Mouse (Mus musculus) c-Kit-negative CD71-positive TER-119-positive erythroid progenitor cells, embryonic 14.5 days (primary cell): ENCODE results near the gene Hoxb5.

Source experiments
- DNase-seq: peaks from one replicate; pipeline ENCODE4 v3.0.0-alpha.2; 2013; ENCODE audit warnings: low read depth, low spot score

Gene Hoxb5

DNA sequence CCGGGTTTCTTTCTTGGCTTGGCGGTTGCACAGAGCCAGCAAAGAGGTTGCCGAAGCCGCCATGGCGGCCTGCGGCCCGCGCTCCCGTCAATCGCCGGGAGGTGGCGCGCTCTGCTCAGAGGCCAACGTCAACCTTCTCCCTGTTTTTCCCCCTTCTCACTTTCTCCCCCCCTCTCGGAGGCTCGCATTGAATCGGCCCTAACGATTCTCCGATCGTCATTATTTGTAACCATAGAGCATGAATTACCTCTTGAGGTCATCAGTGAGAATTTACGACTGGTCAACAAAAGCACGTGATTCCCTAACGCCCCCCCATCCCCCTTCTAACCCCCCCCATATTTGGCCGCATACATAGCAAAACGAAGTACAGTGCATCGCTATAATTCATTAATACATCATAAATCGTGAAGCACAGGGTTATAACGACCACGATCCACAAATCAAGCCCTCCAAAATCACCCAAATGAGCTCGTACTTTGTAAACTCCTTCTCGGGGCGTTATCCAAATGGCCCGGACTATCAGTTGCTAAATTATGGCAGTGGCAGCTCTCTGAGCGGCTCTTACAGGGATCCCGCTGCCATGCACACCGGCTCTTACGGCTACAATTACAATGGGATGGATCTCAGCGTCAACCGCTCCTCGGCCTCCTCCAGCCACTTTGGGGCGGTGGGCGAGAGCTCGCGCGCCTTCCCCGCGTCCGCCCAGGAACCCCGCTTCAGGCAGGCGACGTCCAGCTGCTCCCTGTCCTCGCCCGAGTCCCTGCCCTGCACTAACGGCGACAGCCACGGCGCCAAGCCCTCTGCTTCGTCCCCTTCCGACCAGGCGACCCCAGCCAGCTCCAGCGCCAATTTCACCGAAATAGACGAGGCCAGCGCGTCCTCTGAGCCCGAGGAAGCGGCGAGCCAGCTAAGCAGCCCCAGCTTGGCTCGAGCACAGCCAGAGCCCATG lies at the start of gene Hoxb5:
Gene Hoxb5 (plus strand): TSS at position 186 of the 949 bp plus-strand sequence.
- no peak for DNase-seq

DNA sequence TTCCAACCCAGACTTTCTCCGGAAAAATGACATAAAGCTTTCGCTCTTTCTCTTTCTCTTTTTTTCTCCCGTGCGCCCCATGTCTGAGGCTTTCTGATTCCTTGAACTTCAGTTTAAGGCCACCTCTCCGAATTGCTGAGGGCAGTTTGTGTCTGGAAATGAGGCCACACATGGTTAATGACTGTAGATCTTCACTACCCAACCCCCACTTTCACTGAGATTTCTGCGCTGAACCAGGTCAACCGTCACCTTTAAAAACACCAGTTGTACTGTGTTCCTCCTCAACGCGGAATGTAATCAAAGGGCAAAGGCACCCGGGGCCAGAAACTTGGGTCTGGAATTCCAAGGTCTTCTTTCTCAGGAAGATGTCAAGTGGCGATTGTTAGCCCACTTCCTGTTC lies 48.9 kb upstream of the Hoxb5 start:
- no peak for DNase-seq

DNA sequence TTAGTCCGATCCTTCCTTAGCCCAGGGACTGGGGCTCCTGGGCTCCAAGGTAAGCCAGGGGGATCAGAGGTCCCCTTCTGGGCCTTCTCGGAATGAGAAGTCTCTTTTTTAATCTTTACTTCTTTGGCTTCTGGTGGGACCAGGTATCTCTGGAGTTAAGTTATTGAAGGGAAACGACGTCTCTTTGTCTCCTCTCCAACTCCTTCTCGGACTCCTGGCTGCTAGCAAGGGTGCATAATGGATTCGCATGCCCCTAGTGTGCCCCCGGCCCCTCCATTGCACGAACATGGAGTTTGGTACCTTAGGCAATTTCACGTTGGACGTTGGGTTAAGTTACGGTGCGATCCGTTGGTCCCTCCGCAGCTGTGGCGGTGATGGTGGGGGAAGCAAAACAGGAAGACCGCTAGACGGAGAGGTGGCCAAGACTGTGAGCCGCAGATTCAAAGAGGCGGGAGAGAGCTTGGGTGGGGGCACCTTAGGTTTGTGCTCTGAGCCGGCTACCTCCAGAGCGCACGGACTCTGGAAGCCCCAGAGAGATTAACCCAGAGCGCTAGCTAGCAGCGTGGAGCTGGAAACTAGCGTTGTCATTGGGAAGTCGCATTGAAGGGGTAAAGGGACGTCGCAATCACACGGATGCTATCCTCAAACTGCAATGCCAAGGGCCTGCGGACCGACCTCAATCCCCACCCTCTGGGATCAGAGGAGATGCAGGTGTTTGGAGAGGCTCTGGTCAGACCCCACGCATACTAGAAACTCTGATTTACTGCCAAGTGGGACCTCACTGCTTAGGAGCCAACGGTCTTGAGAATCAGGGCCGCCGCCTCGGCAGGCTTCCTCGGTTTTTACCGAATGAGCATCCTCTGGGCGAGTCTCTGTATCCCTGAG lies 47.8 kb upstream of the Hoxb5 start:
- no peak for DNase-seq

DNA sequence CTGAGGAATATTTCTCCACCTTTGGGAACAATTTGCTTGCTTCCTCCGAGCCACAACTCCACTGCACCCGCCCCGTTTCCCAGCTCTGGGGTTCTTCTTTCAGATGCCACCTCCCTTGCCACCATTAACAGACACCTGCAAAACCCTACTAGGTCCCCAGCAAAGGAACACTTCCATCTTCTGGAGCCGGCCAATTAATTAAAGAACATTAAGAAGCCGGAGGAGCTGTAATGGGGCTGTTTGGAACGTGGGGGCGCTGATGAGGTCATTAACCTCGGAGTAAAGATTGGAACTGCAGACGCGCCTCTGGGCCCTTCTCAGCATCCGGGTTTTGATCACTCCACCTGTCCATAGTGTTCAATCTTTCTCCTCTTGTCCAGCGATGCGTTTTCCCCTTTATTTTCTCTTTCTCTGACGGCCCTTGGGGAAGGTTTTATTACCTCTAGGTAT lies 47.1 kb upstream of the Hoxb5 start:
- no peak for DNase-seq

DNA sequence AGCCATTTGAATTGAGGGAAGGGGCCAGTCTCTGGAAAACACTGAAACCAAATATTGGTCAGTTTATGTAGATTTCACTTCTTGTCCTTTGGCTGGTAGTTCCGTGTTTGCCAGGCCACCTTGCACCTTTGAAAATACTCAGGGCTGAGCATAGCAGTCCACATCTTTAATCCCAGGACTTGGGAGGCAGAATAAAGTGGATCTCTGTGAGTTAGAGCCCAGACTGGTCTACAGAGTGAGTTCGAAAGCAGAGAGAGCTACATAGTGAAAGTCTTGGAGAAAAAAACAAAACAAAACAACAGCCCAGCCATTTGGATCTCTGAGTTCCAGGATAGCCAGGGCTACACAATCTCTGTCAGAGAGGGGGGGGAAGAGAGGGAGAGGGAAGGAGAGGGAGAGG lies 46.0 kb upstream of the Hoxb5 start:
- DNase-seq = no peak

DNA sequence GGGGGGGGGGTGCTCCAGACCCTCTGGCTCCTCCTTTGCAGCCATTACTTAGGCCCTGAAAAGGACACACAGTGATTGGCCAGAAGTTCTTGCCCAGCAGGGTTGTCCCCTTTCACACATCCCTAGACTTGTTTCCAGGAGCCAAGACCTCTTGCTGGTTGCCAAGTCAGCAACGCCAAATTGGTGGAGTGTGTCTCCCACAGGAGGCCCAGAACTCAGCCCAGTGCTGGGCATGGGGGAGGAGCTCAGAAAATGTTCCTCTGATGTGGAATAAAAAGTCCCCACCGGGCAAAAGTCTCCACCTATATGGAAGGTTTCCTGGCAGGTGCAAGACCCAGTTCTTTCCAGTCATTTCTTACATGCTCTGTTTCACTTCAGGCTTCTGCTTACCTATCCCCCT lies 44.1 kb upstream of the Hoxb5 start:
- DNase-seq = no peak

DNA sequence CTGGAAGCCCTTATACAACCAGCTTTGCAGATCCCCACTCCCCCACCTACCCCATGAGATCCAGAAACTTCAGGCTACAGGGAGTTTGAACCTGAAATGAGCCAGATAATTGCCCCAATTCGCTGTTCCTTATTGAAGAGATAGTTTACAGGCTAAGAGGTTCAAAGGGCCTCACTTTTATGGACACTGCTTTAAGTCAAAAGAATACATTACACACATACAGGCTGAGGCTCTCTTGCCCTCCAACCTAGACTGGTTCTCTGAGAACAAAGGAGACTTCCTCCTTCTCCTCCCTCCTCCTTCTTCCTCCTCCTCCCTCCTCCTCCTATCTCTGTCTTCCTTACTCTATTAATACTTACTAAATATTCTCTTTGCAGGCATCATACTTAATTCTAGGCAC lies 43.6 kb upstream of the Hoxb5 start:
- DNase-seq = no peak

DNA sequence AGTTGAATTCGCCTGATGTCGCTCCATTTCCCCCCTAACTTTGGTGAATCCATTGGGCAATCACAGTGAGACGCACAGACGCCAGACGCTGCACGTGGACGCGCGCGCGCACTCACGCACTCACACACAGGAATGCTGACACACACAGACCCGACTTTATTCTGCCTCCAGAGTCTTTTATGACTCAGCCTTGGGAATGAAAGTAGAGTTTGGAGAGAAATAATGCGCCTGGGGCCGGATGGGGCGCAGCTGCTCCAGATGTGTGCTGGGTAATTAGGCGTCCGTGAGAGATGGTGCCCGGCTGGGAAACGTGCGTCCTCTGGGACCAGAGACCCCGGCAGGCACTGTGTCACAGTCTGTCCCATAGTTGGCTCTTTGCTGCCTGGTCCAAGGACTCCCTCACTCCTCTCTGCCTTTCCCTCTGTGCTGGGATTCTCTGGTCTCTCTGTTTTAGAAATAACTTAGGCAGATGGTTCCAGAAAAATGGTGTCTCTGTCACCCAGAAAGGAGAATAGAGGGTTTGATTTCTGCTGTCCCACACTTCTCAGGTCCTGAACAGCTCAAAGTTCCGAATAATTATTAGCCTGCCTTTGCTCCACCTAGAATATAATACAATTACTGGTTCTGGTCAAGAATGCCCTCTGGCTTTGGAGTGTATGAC lies 42.7 kb upstream of the Hoxb5 start:
- no peak for DNase-seq

DNA sequence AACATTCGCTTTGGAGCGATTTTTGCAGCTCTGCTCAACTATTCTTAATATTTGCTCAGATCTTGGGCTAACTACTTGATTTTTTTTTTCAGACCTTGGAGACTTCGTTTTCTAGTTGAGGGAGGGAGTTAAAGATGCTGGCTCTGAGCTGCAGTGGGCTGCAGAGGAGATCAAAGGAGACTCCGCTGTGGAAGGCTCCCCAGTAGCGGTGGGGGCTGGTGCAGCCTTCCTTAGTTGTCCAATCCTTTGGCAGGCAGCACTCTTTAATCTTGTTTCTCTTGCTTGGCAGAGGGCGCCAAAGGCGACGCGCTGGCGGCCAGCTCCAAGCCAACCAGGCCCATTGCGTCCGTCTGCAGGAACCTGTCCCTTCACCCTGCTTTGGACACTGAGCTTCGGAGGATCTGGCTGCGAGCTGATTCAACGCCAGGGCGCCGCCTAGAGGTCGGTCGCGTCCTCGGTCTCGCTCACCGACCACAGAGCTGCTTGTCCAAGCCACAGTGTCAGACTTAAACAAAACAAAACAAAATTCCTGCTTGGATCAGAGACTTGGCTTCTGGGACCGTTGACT lies 41.7 kb upstream of the Hoxb5 start:
- DNase-seq = no peak

DNA sequence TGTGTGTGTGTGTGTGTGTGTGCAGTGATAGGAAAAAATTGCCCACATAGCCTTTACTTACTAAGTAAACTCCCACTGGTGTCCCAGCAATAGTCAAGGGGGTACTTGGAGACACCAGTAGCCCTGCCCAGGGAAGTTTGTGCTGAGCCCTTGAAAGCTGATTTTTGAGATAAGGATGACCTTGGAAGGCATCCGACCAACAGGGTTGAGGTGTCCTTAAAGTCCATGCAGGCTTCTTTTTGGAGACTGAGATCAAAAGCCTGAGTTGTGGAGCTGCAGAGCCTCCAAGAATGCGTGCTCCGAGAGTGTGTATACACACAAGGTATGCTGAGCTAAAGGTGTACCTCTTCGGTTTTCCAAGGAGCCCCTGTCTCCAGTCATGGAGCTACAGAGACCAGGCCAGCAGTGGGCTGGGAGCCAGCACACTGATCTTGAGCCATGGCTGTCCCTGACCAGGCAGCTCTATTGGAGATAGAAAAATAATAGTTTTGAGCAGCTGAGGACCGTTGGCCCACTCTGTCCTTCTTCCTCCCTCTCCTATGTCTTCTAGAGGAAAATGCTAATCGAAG lies 40.8 kb upstream of the Hoxb5 start:
- DNase-seq = no peak

DNA sequence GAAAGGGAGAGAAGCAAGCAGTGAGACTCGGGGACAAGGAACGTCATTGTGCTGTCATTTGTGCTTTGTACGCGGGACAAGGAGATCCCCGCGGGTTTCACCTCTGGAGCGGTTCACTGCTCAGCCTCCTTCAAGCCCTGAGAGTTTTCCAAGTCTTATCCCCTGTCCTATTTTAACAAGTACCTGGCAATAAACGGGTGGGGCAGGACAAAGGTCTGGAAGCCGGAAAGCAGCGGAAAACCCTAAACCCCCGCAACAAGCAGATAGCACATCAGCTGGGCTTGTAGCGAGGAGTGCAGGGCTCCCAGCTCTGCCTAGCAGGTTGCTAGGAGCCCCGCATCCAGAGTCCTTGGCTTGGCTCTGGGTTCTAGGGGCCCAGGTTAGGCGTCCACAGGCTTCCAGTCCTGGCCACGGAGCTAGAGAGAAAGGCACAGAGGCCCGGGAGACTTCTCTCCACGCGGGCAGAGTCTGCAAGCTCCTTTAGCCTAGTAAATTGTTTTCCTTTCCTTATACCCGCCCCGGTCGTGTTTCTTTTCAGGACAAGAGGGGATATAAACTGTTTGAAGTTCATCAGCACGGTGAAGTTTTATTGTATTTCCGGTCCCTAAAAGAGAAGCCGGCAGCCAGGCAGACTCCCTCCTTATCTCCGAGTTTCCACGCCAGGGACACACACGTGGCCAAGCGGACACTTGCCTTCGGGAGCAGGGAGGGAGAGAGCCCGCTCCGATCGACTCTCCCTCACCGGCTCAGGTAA lies 39.3 kb upstream of the Hoxb5 start:
- DNase-seq = no peak

DNA sequence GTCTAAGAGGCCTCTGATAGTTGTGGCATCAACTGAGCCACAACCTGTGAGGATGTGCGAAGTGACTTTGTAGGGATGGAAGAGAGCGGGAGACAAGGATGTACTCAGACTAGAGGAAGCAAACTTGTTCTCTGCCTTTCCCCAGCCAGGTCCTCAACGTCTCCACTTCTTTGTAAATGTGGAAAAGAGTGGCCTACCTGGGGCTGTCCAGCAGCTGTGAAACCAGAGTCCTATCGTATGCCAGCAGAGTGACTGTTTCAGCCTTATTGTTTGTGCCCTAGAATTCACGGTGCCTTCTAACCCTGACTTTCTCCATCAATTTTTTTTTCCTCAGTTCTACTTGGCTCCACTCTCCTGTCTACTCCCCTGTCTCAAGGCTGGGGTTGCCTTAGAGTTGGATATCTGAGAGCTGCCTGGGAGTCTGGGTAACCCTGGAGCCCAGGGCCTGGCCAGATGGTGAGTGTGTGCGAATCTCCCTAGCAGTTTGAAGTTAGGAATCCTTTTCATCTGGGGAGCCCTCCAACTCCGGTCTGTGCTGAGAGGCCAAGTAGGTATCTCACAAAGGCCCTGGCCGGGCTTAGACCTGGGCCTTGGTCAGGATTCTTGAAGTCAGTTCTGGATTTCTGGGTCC lies 38.6 kb upstream of the Hoxb5 start:
- no peak for DNase-seq

DNA sequence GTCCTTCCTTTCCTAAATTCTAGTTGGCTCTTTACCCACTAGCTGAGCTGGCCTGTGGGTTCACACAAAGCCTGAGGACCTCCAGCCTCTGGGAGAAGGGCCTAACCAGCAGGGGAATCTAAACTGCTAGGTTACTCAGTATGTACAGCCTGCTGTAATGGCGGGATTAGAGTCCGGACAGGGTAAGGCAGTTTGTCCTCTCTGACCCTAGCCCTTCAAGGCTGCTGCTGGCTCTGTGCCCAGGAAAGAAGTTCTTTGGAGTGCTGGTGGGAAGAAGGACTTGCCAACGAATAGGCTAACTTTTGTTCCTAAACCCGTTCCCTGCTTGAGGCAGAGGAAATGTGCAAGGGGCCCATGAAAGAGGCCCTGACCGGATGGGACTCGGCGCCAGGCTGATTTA lies 37.2 kb upstream of the Hoxb5 start:
- no peak for DNase-seq

DNA sequence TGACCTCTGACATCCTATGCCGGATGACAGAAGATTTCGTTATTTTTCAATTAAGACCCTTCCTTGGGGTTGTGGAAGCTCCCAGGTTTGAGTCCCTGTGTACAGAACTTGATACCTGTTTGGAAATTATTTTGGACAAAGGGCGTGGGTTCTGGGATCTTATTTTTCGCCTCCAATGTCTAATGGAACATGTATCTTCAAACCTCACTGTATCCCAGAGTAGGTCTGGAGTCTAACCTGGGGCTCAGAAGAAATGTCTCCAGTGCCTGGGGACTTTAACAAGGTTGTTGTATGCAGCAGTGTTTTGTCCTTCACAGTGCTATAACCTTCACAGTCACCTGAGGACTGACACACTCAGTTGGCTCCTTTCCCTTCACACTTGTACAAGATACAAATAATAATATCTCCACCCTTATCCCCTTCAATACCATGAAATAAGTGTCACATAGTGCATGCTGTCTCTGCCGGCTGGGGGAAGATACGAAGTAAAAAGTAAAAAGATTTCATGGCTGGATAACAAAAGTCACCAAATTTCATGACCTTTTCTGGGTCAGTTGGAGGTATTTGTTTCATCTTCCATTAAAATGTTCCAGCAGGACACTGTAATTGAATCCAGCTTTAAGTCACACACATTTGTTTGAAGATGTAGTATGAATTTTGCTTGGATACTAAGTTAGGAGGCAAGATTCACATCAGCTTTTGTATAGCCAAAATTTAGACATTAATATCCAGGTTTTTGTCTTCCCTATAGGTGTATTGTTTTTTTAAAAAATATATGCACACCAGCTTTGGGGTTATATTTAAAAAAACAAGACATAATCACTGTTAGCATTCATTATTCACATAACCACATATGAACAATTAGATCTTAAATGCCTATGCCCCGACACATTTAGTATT lies 35.9 kb upstream of the Hoxb5 start:
- DNase-seq = no peak

DNA sequence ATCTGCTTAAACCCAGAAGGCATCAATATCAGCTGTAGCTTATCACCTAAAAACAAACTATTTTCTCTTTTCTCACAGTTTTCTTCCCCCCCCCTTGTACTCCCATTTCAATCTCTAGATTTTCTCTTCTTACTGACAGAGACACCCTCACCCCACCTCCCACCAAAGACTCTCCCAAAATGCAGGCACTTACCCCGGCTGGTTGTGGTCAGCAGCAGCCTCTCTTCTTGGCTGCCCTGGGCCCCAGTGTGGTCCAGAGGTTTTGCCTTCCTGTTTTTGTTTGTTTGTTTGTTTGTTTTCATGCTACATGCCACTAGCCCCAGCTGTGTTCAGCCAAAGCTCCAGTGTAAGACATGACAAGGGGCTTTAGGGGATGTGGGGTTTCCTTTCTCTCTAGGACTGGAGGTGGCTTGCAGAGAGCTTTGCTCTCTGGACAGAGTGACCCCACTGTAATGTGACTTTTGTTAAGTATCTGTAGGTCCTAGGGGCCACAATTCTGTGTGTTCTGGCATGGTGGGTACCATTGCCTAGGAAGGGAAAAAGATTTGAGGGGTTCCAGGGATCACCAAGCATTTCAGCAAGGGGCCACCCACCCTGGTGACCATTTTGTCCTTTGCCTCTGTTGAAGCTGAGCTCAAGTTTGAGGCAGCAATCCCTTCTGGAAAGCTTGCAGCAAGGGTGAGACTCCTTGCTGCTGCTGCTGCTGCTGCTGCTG lies 34.9 kb upstream of the Hoxb5 start:
- DNase-seq = no peak

DNA sequence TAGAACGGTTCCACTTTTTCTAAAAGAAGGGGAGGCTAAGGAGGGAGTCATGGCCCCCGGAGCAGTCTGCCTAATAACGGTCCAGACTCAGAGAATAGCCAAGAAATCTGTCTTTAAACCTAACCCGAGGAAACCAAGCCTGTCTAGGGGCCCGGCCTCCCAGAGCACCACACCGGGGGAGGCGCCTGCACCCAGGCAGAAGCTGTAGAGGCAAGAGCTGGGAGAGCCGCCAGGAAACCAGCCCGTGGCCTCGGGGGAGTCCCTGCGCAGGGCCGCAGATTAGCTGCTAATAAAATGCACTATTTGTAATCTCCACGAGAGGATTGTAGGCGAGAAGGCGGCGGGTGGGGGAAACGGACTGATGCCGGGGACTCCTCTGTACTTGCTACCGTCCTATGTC lies 33.3 kb upstream of the Hoxb5 start:
- DNase-seq = no peak

DNA sequence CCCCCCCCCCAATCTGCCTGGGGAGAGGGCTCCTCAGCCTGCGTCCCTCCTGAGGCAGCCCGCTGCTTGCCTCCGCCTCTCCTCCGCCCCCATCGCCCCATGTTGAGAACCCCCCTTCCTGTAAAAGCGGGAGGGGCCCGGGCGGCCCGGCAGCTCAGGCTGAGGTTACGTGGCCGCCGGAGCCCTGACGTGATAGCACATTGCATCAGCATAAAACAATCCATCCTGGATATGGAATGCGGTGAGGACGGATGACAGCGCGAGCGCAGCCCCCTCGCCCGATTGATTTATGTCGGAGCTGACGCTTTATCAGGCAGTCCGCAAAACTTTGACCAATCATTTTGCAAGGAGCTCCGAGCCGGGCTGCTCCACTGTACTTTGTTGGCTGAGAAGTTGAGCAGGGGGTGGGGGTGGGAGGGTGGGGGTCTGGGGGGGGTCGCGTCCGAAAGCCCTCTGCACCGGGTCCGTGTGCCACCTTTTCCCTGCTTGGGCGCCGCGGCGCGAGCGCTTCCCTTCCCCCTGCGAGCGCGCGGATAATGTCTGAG lies 32.1 kb upstream of the Hoxb5 start, which contains the start of gene Hoxb9:
Gene Hoxb9 (plus strand): TSS at position 462 of the 545 bp plus-strand sequence.
- DNase-seq = no peak

DNA sequence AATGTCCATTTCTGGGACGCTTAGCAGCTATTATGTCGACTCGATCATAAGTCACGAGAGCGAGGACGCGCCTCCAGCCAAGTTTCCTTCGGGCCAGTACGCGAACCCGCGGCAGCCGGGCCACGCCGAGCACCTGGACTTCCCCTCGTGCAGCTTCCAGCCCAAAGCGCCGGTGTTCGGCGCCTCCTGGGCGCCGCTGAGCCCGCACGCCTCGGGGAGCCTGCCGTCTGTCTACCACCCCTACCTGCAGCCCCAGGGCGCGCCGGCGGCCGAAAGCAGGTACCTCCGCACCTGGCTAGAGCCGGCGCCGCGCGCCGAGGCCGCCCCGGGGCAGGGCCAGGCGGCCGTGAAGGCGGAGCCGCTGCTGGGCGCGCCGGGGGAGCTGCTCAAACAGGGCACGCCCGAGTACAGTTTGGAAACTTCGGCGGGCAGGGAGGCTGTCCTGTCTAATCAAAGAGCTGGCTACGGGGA lies 31.6 kb upstream of the Hoxb5 start:
- no peak for DNase-seq
